Mouse (Mus musculus) liver, adult (tissue): ENCODE data around the gene Vegfd.

Experiments
- GATA4 ChIP-seq: IDR thresholded peaks from 2 replicates; pipeline ENCODE4 v1.6.1; 2014; ENCODE audit warnings: mild to moderate bottlenecking, low read length; ENCODE audit not compliant: insufficient replicate concordance

Vegfd gene

GRCm38 (mm10) chrX:164440703-164441102 lies 67.5 kb downstream of the Vegfd start:
- no peak for TF ChIP-seq GATA4

- no peak for TF ChIP-seq GATA4
Measured at GRCm38 (mm10) chrX:164441306-164441705, 68.1 kb downstream of the Vegfd start.

GRCm38 (mm10) chrX:164445601-164446000 lies 72.4 kb downstream of the Vegfd start:
- no peak for TF ChIP-seq GATA4

- TF ChIP-seq GATA4 = no peak
Measured at GRCm38 (mm10) chrX:164446106-164446551, 73.0 kb downstream of the Vegfd start.

- no peak for TF ChIP-seq GATA4
Measured at GRCm38 (mm10) chrX:164446835-164447681, 73.9 kb downstream of the Vegfd start.

GRCm38 (mm10) chrX:164447682-164448071 lies 74.5 kb downstream of the Vegfd start:
- TF ChIP-seq GATA4 = no peak

GRCm38 (mm10) chrX:164449201-164449600 lies 76.0 kb downstream of the Vegfd start:
- TF ChIP-seq GATA4 = no peak
